Mouse (Mus musculus): ENCODE measurements around the gene Itsn1. TPM values are rescaled to one million over a fixed set of nuclear protein-coding genes. Genes with fewer than 3 reads are reported as not detected.
A peak's percentile ranks its signal among the peaks of the same experiment; 100 is the strongest.

The Itsn1 gene
- polyA plus RNA-seq, 1 experiment from 2014 or later, result 55.5 TPM

GRCm38 (mm10) chr16:91764414-91764813 is 35.3 kb downstream of the Itsn1 start:
- H3K4me3 ChIP-seq, result no peak overlapping the region
- no peaks in the 10 kb centered on the region for H3K9me3 ChIP-seq
- H3K27me3 ChIP-seq (ENCODE audit: insufficient read depth, poor library complexity, severe bottlenecking), result no peaks in the 10 kb centered on the region
- peaks cover 73% of the 10 kb centered on the region for H3K4me1 ChIP-seq (replicated peaks)
- DNase-seq (ENCODE audit: low spot score), result no peak
- 86% methylated on average over 6 of the region's 6 CpGs for WGBS
- peaks cover 11% of the 10 kb centered on the region for H3K36me3 ChIP-seq
- H3K27ac ChIP-seq, result peak overlapping the region; percentile 63

- Histone ChIP-seq H3K27ac (peak overlapping the region; percentile 63), H3K9me3 (no peaks in the 10 kb centered on the region), H3K4me1 (replicated peaks) (peaks cover 78% of the 10 kb centered on the region), H3K36me3 (peaks cover 9% of the 10 kb centered on the region), H3K4me3 (no peak overlapping the region), H3K27me3 (ENCODE audit: insufficient read depth, poor library complexity, severe bottlenecking) (no peaks in the 10 kb centered on the region)
- DNase-seq (ENCODE audit: low spot score), result no peak
- 85% methylated on average over 15 of the region's 15 CpGs for WGBS
These were observed 36.2 kb downstream of the Itsn1 start for GRCm38 (mm10) chr16:91765121-91765815.

GRCm38 (mm10) chr16:91765816-91766210 is 36.7 kb downstream of the Itsn1 start:
- no peak for DNase-seq (ENCODE audit: low spot score)
- Histone ChIP-seq H3K36me3 (peaks cover 3% of the 10 kb centered on the region; the same call in 1 of the 2 replicates), H3K9me3 (no peaks in the 10 kb centered on the region), H3K4me3 (no peak overlapping the region), H3K4me1 (replicated peaks) (peaks cover 79% of the 10 kb centered on the region), H3K27me3 (ENCODE audit: insufficient read depth, poor library complexity, severe bottlenecking) (no peaks in the 10 kb centered on the region), H3K27ac (no peak overlapping the region)
- WGBS, result 87% methylated on average over 15 of the region's 15 CpGs

- no peak overlapping the region for H3K4me3 ChIP-seq
- WGBS, result 90% methylated on average over 11 of the region's 11 CpGs
- no peaks in the 10 kb centered on the region for H3K9me3 ChIP-seq
- no peak overlapping the region for H3K27ac ChIP-seq
- no peaks in the 10 kb centered on the region for H3K27me3 ChIP-seq (ENCODE audit: insufficient read depth, poor library complexity, severe bottlenecking)
- no peak for DNase-seq (ENCODE audit: low spot score)
- peaks cover 3% of the 10 kb centered on the region; the same call in 1 of the 2 replicates for H3K36me3 ChIP-seq
- peaks cover 85% of the 10 kb centered on the region for H3K4me1 ChIP-seq (replicated peaks)
These were observed 38.2 kb downstream of the Itsn1 start for GRCm38 (mm10) chr16:91767165-91767701.

GRCm38 (mm10) chr16:91768586-91768985 is 39.5 kb downstream of the Itsn1 start:
- 94% methylated on average over 6 of the region's 6 CpGs for WGBS
- no peak for DNase-seq (ENCODE audit: low spot score)

GRCm38 (mm10) chr16:91769911-91770310 is 40.8 kb downstream of the Itsn1 start:
- Histone ChIP-seq H3K4me1 (replicated peaks) (peaks cover 83% of the 10 kb centered on the region), H3K36me3 (no peaks in the 10 kb centered on the region), H3K27me3 (ENCODE audit: insufficient read depth, poor library complexity, severe bottlenecking) (no peaks in the 10 kb centered on the region), H3K4me3 (no peak overlapping the region), H3K9me3 (no peaks in the 10 kb centered on the region), H3K27ac (peak overlapping the region; percentile 77)
- 80% methylated on average over 5 of the region's 5 CpGs for WGBS
- no peak for DNase-seq (ENCODE audit: low spot score)

More at GRCm38 (mm10) chr16:91768586-91768985, 39.5 kb downstream of the Itsn1 start:
- peak overlapping the region; percentile 40; the same call in 1 of the 2 replicates for H3K27ac ChIP-seq
- no peak overlapping the region for H3K4me3 ChIP-seq
- no peaks in the 10 kb centered on the region for H3K9me3 ChIP-seq
- H3K36me3 ChIP-seq, result peaks cover 3% of the 10 kb centered on the region; the same call in 1 of the 2 replicates
- H3K27me3 ChIP-seq (ENCODE audit: insufficient read depth, poor library complexity, severe bottlenecking), result no peaks in the 10 kb centered on the region
- peaks cover 84% of the 10 kb centered on the region for H3K4me1 ChIP-seq (replicated peaks)

GRCm38 (mm10) chr16:91770662-91771061 is 41.6 kb downstream of the Itsn1 start:
- DNase-seq (ENCODE audit: low spot score), result peak; percentile 71
- WGBS, result 29% methylated on average over 5 of the region's 5 CpGs
- no peaks in the 10 kb centered on the region for H3K9me3 ChIP-seq
- H3K27me3 ChIP-seq (ENCODE audit: insufficient read depth, poor library complexity, severe bottlenecking), result no peaks in the 10 kb centered on the region
- peaks cover 83% of the 10 kb centered on the region for H3K4me1 ChIP-seq (replicated peaks)
- H3K27ac ChIP-seq, result peak overlapping the region; percentile 77
- no peaks in the 10 kb centered on the region for H3K36me3 ChIP-seq
- H3K4me3 ChIP-seq, result no peak overlapping the region; the same call in 1 of the 2 replicates

- Histone ChIP-seq H3K9me3 (no peaks in the 10 kb centered on the region), H3K36me3 (no peaks in the 10 kb centered on the region), H3K4me1 (replicated peaks) (peaks cover 83% of the 10 kb centered on the region), H3K27ac (peak overlapping the region; percentile 77), H3K4me3 (no peak overlapping the region), H3K27me3 (ENCODE audit: insufficient read depth, poor library complexity, severe bottlenecking) (no peaks in the 10 kb centered on the region)
- DNase-seq (ENCODE audit: low spot score), result no peak
- WGBS, result 65% methylated on average over 6 of the region's 6 CpGs
These were observed 42.3 kb downstream of the Itsn1 start for GRCm38 (mm10) chr16:91771334-91771733.

- WGBS, result 77% methylated on average over 7 of the region's 7 CpGs
- peak overlapping the region; percentile 45; the same call in 1 of the 2 replicates for H3K27ac ChIP-seq
- peaks cover 83% of the 10 kb centered on the region for H3K4me1 ChIP-seq (replicated peaks)
- no peak for DNase-seq (ENCODE audit: low spot score)
- H3K36me3 ChIP-seq, result no peaks in the 10 kb centered on the region
- H3K9me3 ChIP-seq, result no peaks in the 10 kb centered on the region
- H3K27me3 ChIP-seq (ENCODE audit: insufficient read depth, poor library complexity, severe bottlenecking), result no peaks in the 10 kb centered on the region
- H3K4me3 ChIP-seq, result no peak overlapping the region
These were observed 43.5 kb downstream of the Itsn1 start for GRCm38 (mm10) chr16:91772586-91772985.

GRCm38 (mm10) chr16:91779576-91779975 is 50.5 kb downstream of the Itsn1 start:
- peaks cover 32% of the 10 kb centered on the region for H3K4me1 ChIP-seq (replicated peaks)
- no peak overlapping the region for H3K4me3 ChIP-seq
- WGBS, result 86% methylated on average over 10 of the region's 10 CpGs
- H3K36me3 ChIP-seq, result peaks cover 18% of the 10 kb centered on the region
- no peak overlapping the region for H3K27ac ChIP-seq
- no peak for DNase-seq (ENCODE audit: low spot score)
- H3K27me3 ChIP-seq (ENCODE audit: insufficient read depth, poor library complexity, severe bottlenecking), result no peaks in the 10 kb centered on the region
- H3K9me3 ChIP-seq, result no peaks in the 10 kb centered on the region

GRCm38 (mm10) chr16:91780151-91780550 is 51.1 kb downstream of the Itsn1 start:
- H3K4me3 ChIP-seq, result no peak overlapping the region
- H3K27me3 ChIP-seq (ENCODE audit: insufficient read depth, poor library complexity, severe bottlenecking), result no peaks in the 10 kb centered on the region
- DNase-seq (ENCODE audit: low spot score), result no peak
- H3K4me1 ChIP-seq (replicated peaks), result peaks cover 27% of the 10 kb centered on the region
- WGBS, result 90% methylated on average over 7 of the region's 7 CpGs
- no peaks in the 10 kb centered on the region for H3K9me3 ChIP-seq
- H3K36me3 ChIP-seq, result peaks cover 24% of the 10 kb centered on the region
- H3K27ac ChIP-seq, result no peak overlapping the region

GRCm38 (mm10) chr16:91780826-91781225 is 51.7 kb downstream of the Itsn1 start:
- Histone ChIP-seq H3K4me1 (replicated peaks) (peaks cover 22% of the 10 kb centered on the region), H3K9me3 (no peaks in the 10 kb centered on the region), H3K4me3 (no peak overlapping the region), H3K27ac (no peak overlapping the region), H3K36me3 (peaks cover 30% of the 10 kb centered on the region), H3K27me3 (ENCODE audit: insufficient read depth, poor library complexity, severe bottlenecking) (no peaks in the 10 kb centered on the region)
- WGBS, result 91% methylated on average over 3 of the region's 3 CpGs
- no peak for DNase-seq (ENCODE audit: low spot score)

- DNase-seq (ENCODE audit: low spot score), result no peak
- peaks cover 54% of the 10 kb centered on the region for H3K36me3 ChIP-seq
- 0 out of 2 replicates have a peak, but pooled peaks cover 5% of the 10 kb centered on the region for H3K4me1 ChIP-seq (replicated peaks)
- 91% methylated on average over 7 of the region's 7 CpGs for WGBS
- H3K27ac ChIP-seq, result no peak overlapping the region
- no peaks in the 10 kb centered on the region for H3K27me3 ChIP-seq (ENCODE audit: insufficient read depth, poor library complexity, severe bottlenecking)
- no peak overlapping the region for H3K4me3 ChIP-seq
- H3K9me3 ChIP-seq, result no peaks in the 10 kb centered on the region
These were observed 54.1 kb downstream of the Itsn1 start for GRCm38 (mm10) chr16:91783191-91783590.
